Mouse (Mus musculus) ES-E14 (cell line): Measurements from ENCODE around the gene Gm45261. TPM values are rescaled to one million over a fixed set of nuclear protein-coding genes. Genes with fewer than 3 reads are reported as not detected.

ENCODE experiments used
- DNase-seq: peaks from one replicate; pipeline ENCODE4 v3.0.0-alpha.2; 2013; ENCODE audit warnings: low read depth, low spot score
- H3K27ac ChIP-seq: 2 replicates; pipeline ENCODE4 v1.5.1; 2012; ENCODE audit warnings: low read depth, mild to moderate bottlenecking, low read length, moderate library complexity, mixed read lengths; ENCODE audit not compliant: poor library complexity, insufficient read depth, severe bottlenecking
- H3K36me3 ChIP-seq: 2 replicates; pipeline ENCODE4 v1.6.1; 2012; ENCODE audit warnings: mild to moderate bottlenecking, low read length, moderate library complexity, mixed read lengths; ENCODE audit not compliant: control insufficient read depth, poor library complexity, insufficient read depth, severe bottlenecking
- H3K4me1 ChIP-seq, 2 experiments: fragments of 150-350 bp in 1 of 2; sonication (generic) in 1 of 2; 2 replicates each; pipeline ENCODE4 v1.6.1; 2012; ENCODE audit warnings: low read length in 2 of 2, mild to moderate bottlenecking in 1 of 2, mixed read lengths in 1 of 2; ENCODE audit not compliant: control insufficient read depth in 2 of 2, insufficient read depth in 2 of 2, poor library complexity in 1 of 2
- H3K4me3 ChIP-seq, 2 experiments: fragments of 150-350 bp in 1 of 2; sonication (generic) in 1 of 2; 2 replicates each; pipeline ENCODE4 v1.5.1; 2012; ENCODE audit warnings: low read length in 2 of 2, low read depth in 1 of 2, mild to moderate bottlenecking in 1 of 2, mixed read lengths in 1 of 2; ENCODE audit not compliant: insufficient read depth in 1 of 2, poor library complexity in 1 of 2, severe bottlenecking in 1 of 2
- H3K9ac ChIP-seq: 2 replicates; pipeline ENCODE4 v1.6.1; 2012; ENCODE audit warnings: low read depth, mild to moderate bottlenecking, low read length, mixed read lengths; ENCODE audit not compliant: poor library complexity, insufficient read depth, severe bottlenecking
- H3K9me3 ChIP-seq: fragments of 150-350 bp; sonication (generic); 2 replicates; pipeline ENCODE4 v1.6.1; 2012; ENCODE audit warnings: low read depth, mild to moderate bottlenecking, low read length; ENCODE audit not compliant: control insufficient read depth, insufficient read depth
- CHD2 ChIP-seq: IDR thresholded peaks from 2 replicates; pipeline ENCODE4 v1.6.1; 2014; ENCODE audit warnings: mild to moderate bottlenecking, low read depth, low read length, inconsistent platforms
- HCFC1 ChIP-seq: IDR thresholded peaks from 2 replicates; pipeline ENCODE4 v1.6.1; 2012; ENCODE audit warnings: low read length, inconsistent platforms, borderline replicate concordance; ENCODE audit not compliant: insufficient read depth
- MAFK ChIP-seq: IDR thresholded peaks from 2 replicates; pipeline ENCODE4 v1.6.1; 2014; ENCODE audit warnings: mild to moderate bottlenecking, low read depth, low read length, inconsistent platforms; ENCODE audit not compliant: insufficient read depth
- ZC3H11A ChIP-seq: IDR thresholded peaks from 2 replicates; pipeline ENCODE4 v1.6.1; 2012; ENCODE audit warnings: low read depth, mild to moderate bottlenecking, inconsistent platforms, low read length, borderline replicate concordance
- ZNF384 ChIP-seq: IDR thresholded peaks from 2 replicates; pipeline ENCODE4 v1.6.1; 2012; ENCODE audit warnings: low read depth, low read length, inconsistent platforms
- in situ Hi-C, 2 experiments: fragments of 600-800 bp; cut with MboI; formaldehyde crosslinking; loops; one replicate each; pipeline ENCODE4 v1.15.1; 2025; ENCODE audit warnings: low sequenced_read_pairs in 2 of 2, inconsistent platforms in 1 of 2; ENCODE audit not compliant: unreplicated experiment in 2 of 2
- total RNA-seq: library from RNA; depleted of rRNA; stranded (reverse); fragments of 300-350 nt; gene quantifications from 2 replicates; pipeline ENCODE4 v1.2.3, GENCODE M21; 2012

Gm45261 gene
- total RNA-seq, 1 experiment, result not detected

DNA sequence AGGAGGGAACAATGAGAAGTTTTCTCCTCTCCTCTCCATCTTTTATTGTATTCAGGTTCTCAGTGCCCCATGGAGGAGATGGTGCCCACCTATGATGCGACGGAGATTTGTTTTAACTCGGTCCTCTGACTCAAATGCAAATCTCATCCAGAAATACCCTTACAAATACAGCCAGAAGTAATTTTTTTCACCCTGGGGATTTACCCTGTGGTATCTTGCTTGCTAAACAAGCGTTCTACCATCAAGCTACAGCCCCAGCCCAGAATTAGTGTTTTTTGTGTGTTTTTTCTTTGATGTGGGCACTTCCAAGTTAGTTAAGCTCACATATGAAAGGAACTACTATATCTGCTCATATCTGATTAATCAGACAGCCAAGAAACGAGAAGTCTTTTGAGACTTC, 44.9 kb downstream of the Gm45261 start:
- Histone ChIP-seq H3K4me1 (no peaks in the 10 kb centered on the region), H3K9ac (no peak overlapping the region), H3K9me3 (no peaks in the 10 kb centered on the region), H3K36me3 (no peaks in the 10 kb centered on the region), H3K4me3 (no peak overlapping the region), H3K27ac (no peak overlapping the region)
- in situ Hi-C loops, result loop anchor here (10.0 to 25.0 kb wide), 2 partner anchors 229 to 242 kb away; no protein-coding TSS in a partner anchor
- TF ChIP-seq ZC3H11A (no peak), CHD2 (no peak), ZNF384 (no peak), MAFK (no peak), HCFC1 (no peak)
- DNase-seq, result no peak

DNA sequence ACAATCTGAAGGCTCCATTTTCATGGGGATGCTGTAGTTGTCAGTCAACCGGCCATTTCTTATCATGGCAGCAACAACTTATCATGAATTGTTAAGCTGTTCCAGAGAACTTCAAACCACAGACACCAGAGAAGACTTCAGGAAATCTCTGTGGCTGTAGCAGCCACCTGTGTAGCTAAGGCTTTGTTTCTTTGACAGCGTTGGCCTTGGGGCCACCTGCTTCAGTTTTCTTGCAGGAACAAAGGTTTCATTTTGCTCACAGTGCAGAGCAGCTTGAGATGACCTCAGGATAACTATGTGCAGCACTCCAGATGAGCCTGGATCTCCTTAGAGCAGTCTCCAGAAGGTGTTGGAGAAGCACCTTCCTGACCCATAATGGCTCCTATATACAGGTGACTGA, 48.7 kb downstream of the Gm45261 start:
- no peak for DNase-seq
- H3K4me1 ChIP-seq, result no peaks in the 10 kb centered on the region
- in situ Hi-C loops, result loop anchor here (10.0 to 25.0 kb wide), 2 partner anchors 225 to 238 kb away; no protein-coding TSS in a partner anchor
- H3K36me3 ChIP-seq, result no peaks in the 10 kb centered on the region
- H3K9me3 ChIP-seq, result no peaks in the 10 kb centered on the region
- TF ChIP-seq MAFK (no peak), CHD2 (no peak), ZC3H11A (no peak), ZNF384 (no peak), HCFC1 (no peak)
- no peak overlapping the region for H3K4me3 ChIP-seq
- no peak overlapping the region for H3K9ac ChIP-seq
- no peak overlapping the region for H3K27ac ChIP-seq

DNA sequence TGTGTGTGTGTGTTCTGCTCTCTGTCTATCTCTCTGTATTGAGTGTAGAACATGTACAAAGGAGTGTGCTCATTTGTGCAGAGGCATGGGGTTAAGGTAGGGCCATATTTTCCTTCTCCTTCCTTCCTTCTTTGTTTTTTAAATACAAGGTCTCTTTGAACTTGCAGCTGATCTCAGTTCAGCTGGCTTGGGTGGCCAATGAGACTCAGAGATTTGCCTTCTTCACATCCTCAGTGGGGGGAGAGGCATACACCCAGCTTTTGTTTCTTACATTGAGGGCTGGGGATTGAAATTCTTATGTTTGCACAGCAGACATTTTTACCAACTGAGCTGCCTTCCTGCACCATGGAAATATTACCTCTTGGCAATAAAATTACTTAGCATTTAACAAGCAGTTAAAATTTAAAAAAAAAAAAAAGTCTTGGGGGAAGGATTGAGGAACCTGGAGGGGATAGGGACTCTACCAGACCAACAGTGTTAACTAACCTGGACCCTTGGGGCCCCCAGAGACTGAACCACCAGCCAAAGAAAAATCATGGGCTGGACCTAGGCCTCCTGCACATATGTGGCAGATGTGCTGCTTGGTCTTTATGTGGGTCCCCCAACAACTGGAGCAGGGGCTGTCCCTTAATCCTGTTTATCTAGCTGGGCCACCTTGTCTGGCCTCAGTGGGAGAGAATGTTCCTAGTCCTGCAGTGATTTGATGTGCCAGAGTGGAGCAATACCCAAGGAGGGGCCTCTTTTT, 50.8 kb downstream of the Gm45261 start:
- in situ Hi-C loops, result loop anchor here (10.0 to 25.0 kb wide), 2 partner anchors 223 to 236 kb away; no protein-coding TSS in a partner anchor
- H3K9me3 ChIP-seq, result no peaks in the 10 kb centered on the region
- no peak overlapping the region for H3K4me3 ChIP-seq
- no peak for TF ChIP-seq CHD2
- no peak for TF ChIP-seq MAFK
- TF ChIP-seq ZNF384, result no peak
- TF ChIP-seq ZC3H11A, result no peak
- no peak for TF ChIP-seq HCFC1
- no peaks in the 10 kb centered on the region for H3K4me1 ChIP-seq
- no peaks in the 10 kb centered on the region for H3K36me3 ChIP-seq
- H3K9ac ChIP-seq, result no peak overlapping the region
- no peak for DNase-seq
- no peak overlapping the region for H3K27ac ChIP-seq

DNA sequence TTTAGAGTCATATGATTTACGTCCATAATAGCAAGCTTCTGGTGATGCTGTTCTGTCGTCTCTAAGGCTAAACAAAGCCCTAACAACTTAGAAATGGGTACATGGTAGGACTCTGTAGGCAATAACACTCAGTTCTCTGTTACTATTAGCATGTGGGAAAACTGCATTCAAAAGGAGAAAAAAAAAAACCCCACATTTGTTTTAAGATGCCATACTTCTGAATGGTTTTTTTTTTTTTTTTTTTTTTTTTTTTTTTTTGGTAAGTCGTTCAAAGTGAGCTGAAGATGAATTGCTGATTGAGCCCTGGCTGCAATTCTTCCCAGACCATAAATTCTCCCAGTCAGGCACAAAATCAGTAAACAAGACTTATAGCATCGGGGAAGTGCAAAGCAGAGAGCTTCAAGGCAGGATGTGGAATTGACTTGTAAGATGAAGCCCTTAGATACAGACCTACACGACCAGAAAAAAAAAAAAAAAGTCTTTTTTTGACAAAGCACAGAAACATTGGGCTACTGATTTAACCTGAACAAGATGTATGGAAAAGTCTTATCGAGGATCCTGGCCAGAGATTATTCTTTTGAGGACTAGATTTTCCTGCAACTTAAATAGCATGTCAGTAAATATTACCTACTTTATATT, 51.7 kb downstream of the Gm45261 start:
- Histone ChIP-seq H3K36me3 (no peaks in the 10 kb centered on the region), H3K9ac (no peak overlapping the region), H3K9me3 (no peaks in the 10 kb centered on the region), H3K4me1 (no peaks in the 10 kb centered on the region), H3K4me3 (no peak overlapping the region), H3K27ac (no peak overlapping the region)
- TF ChIP-seq ZC3H11A (no peak), ZNF384 (0 out of 2 replicates have a peak, but pooled peaks have one; percentile 38)
- no peak for DNase-seq
- in situ Hi-C loops, result loop anchor here (10.0 to 25.0 kb wide), 2 partner anchors 222 to 235 kb away; no protein-coding TSS in a partner anchor
